Mouse (Mus musculus) lung, embryonic 15.5 days (tissue): ENCODE measurements at regions not wholly inside any gene's neighbourhood (a gene's known extent, or its start where the extent isn't known, plus 50 kb on each side); places are given as distances from the start of the nearest gene placed in this dataset.

Source experiments
- ATAC-seq: fragments of 200-750 bp; cut with Nextera tagmentation; 2 replicates; pipeline ENCODE4 v1.8.0; 2017; ENCODE audit warnings: moderate number of reproducible peaks, borderline replicate concordance; ENCODE audit not compliant: low FRiP score, low TSS enrichment; ENCODE audit errors: extremely low read depth
- H3K27ac ChIP-seq: fragments of 300-500 bp; sonication (generic); 2 replicates; pipeline ENCODE4 v1.5.1; 2015; ENCODE audit warnings: moderate library complexity, mild to moderate bottlenecking, inconsistent platforms
- H3K27me3 ChIP-seq: fragments of 300-500 bp; sonication (generic); 2 replicates; pipeline ENCODE4 v1.6.1; 2015; ENCODE audit warnings: inconsistent platforms
- H3K36me3 ChIP-seq: fragments of 300-500 bp; sonication (generic); 2 replicates; pipeline ENCODE4 v1.6.1; 2015; ENCODE audit warnings: inconsistent platforms
- H3K4me1 ChIP-seq: fragments of 300-500 bp; sonication (generic); 2 replicates; pipeline ENCODE4 v1.6.1; 2015; ENCODE audit warnings: inconsistent platforms
- H3K4me2 ChIP-seq: fragments of 300-500 bp; sonication (generic); 2 replicates; pipeline ENCODE4 v1.6.1; 2015; ENCODE audit warnings: inconsistent platforms, mild to moderate bottlenecking, moderate library complexity
- H3K4me3 ChIP-seq: fragments of 300-500 bp; sonication (generic); 2 replicates; pipeline ENCODE4 v1.5.1; 2015; ENCODE audit warnings: mild to moderate bottlenecking, inconsistent platforms
- H3K9ac ChIP-seq: fragments of 300-500 bp; sonication (generic); 2 replicates; pipeline ENCODE4 v1.6.1; 2015; ENCODE audit warnings: inconsistent platforms
- H3K9me3 ChIP-seq: fragments of 300-500 bp; sonication (generic); 2 replicates; pipeline ENCODE4 v1.6.1; 2016; ENCODE audit warnings: inconsistent platforms
- WGBS: fragments of 180-500 bp; shearing (Covaris S2); methylation state at CpG from one replicate; pipeline ENCODE4 v1.1.7; 2015; 5-methylcytosine and 5-hydroxymethylcytosine counted together

GRCm38 (mm10) chr12:39317229-39317628, 538.0 kb downstream of the Etv1 start:
- H3K9me3 ChIP-seq, result no peaks in the 10 kb centered on the region
- H3K4me1 ChIP-seq, result no peaks in the 10 kb centered on the region
- no peaks in the 10 kb centered on the region for H3K27me3 ChIP-seq
- no peak overlapping the region for H3K4me3 ChIP-seq
- no peak overlapping the region for H3K27ac ChIP-seq
- H3K4me2 ChIP-seq, result no peak overlapping the region
- H3K9ac ChIP-seq, result no peak overlapping the region
- H3K36me3 ChIP-seq, result no peaks in the 10 kb centered on the region
- 71% methylated on average over 4 of the region's 4 CpGs for WGBS
- no peak for ATAC-seq

GRCm38 (mm10) chr12:39321453-39321852, 542.3 kb downstream of the Etv1 start:
- WGBS, result 78% methylated on average over 1 of the region's 1 CpGs

GRCm38 (mm10) chr12:39326157-39326556, 547.0 kb downstream of the Etv1 start:
- 79% methylated on average over 7 of the region's 7 CpGs for WGBS
- no peak overlapping the region for H3K9ac ChIP-seq
- no peaks in the 10 kb centered on the region for H3K9me3 ChIP-seq
- no peak overlapping the region for H3K4me3 ChIP-seq
- H3K4me1 ChIP-seq, result no peaks in the 10 kb centered on the region
- ATAC-seq, result no peak
- no peak overlapping the region for H3K27ac ChIP-seq
- no peaks in the 10 kb centered on the region for H3K27me3 ChIP-seq
- no peaks in the 10 kb centered on the region for H3K36me3 ChIP-seq
- H3K4me2 ChIP-seq, result no peak overlapping the region

More at GRCm38 (mm10) chr12:39321453-39321852, 542.3 kb downstream of the Etv1 start:
- Histone ChIP-seq H3K27ac (no peak overlapping the region), H3K9ac (no peak overlapping the region), H3K9me3 (no peaks in the 10 kb centered on the region), H3K4me3 (no peak overlapping the region), H3K27me3 (no peaks in the 10 kb centered on the region), H3K4me2 (no peak overlapping the region), H3K4me1 (no peaks in the 10 kb centered on the region), H3K36me3 (no peaks in the 10 kb centered on the region)
- no peak for ATAC-seq

- Histone ChIP-seq H3K27me3 (no peaks in the 10 kb centered on the region), H3K4me1 (no peaks in the 10 kb centered on the region), H3K9ac (no peak overlapping the region), H3K9me3 (no peaks in the 10 kb centered on the region), H3K27ac (no peak overlapping the region), H3K36me3 (no peaks in the 10 kb centered on the region), H3K4me2 (no peak overlapping the region), H3K4me3 (no peak overlapping the region)
- no peak for ATAC-seq
- WGBS, result 68% methylated on average over 4 of the region's 4 CpGs
Measured at GRCm38 (mm10) chr12:39326668-39327299, 547.6 kb downstream of the Etv1 start.

GRCm38 (mm10) chr12:39328377-39328776, 549.2 kb downstream of the Etv1 start:
- Histone ChIP-seq H3K9me3 (no peaks in the 10 kb centered on the region), H3K4me3 (no peak overlapping the region), H3K4me2 (no peak overlapping the region), H3K27me3 (no peaks in the 10 kb centered on the region), H3K4me1 (no peaks in the 10 kb centered on the region), H3K9ac (no peak overlapping the region), H3K36me3 (no peaks in the 10 kb centered on the region), H3K27ac (no peak overlapping the region)
- no peak for ATAC-seq

GRCm38 (mm10) chr12:39339101-39339538, 559.9 kb downstream of the Etv1 start:
- 70% methylated on average over 5 of the region's 5 CpGs for WGBS
- ATAC-seq, result no peak

GRCm38 (mm10) chr12:39341751-39342271, 562.6 kb downstream of the Etv1 start:
- no peak overlapping the region for H3K27ac ChIP-seq
- H3K4me3 ChIP-seq, result no peak overlapping the region
- H3K4me2 ChIP-seq, result no peak overlapping the region
- 92% methylated on average over 5 of the region's 5 CpGs for WGBS
- H3K4me1 ChIP-seq, result no peaks in the 10 kb centered on the region
- no peaks in the 10 kb centered on the region for H3K27me3 ChIP-seq
- ATAC-seq, result no peak
- no peaks in the 10 kb centered on the region for H3K9me3 ChIP-seq
- H3K9ac ChIP-seq, result no peak overlapping the region
- no peaks in the 10 kb centered on the region for H3K36me3 ChIP-seq

More at GRCm38 (mm10) chr12:39339101-39339538, 559.9 kb downstream of the Etv1 start:
- no peak overlapping the region for H3K9ac ChIP-seq
- H3K27ac ChIP-seq, result no peak overlapping the region
- H3K4me3 ChIP-seq, result no peak overlapping the region
- no peaks in the 10 kb centered on the region for H3K36me3 ChIP-seq
- no peaks in the 10 kb centered on the region for H3K27me3 ChIP-seq
- H3K9me3 ChIP-seq, result no peaks in the 10 kb centered on the region
- H3K4me2 ChIP-seq, result no peak overlapping the region
- no peaks in the 10 kb centered on the region for H3K4me1 ChIP-seq

- Histone ChIP-seq H3K4me2 (no peak overlapping the region), H3K4me1 (no peaks in the 10 kb centered on the region), H3K9me3 (no peaks in the 10 kb centered on the region), H3K9ac (no peak overlapping the region), H3K4me3 (no peak overlapping the region), H3K36me3 (no peaks in the 10 kb centered on the region), H3K27ac (no peak overlapping the region), H3K27me3 (no peaks in the 10 kb centered on the region)
- 93% methylated on average over 9 of the region's 9 CpGs for WGBS
- ATAC-seq, result no peak
Measured at GRCm38 (mm10) chr12:39342327-39342726, 563.1 kb downstream of the Etv1 start.

GRCm38 (mm10) chr12:39371480-39372245, 592.5 kb downstream of the Etv1 start:
- Histone ChIP-seq H3K9ac (no peak overlapping the region), H3K36me3 (no peaks in the 10 kb centered on the region), H3K27me3 (no peaks in the 10 kb centered on the region), H3K9me3 (no peaks in the 10 kb centered on the region), H3K4me1 (no peaks in the 10 kb centered on the region), H3K4me3 (no peak overlapping the region), H3K27ac (no peak overlapping the region), H3K4me2 (no peak overlapping the region)
- no peak for ATAC-seq

- 83% methylated on average over 1 of the region's 1 CpGs for WGBS
- Histone ChIP-seq H3K27me3 (no peaks in the 10 kb centered on the region), H3K9me3 (no peaks in the 10 kb centered on the region), H3K27ac (no peak overlapping the region), H3K9ac (no peak overlapping the region), H3K36me3 (no peaks in the 10 kb centered on the region), H3K4me3 (no peak overlapping the region), H3K4me2 (no peak overlapping the region), H3K4me1 (no peaks in the 10 kb centered on the region)
- ATAC-seq, result no peak
Measured at GRCm38 (mm10) chr12:39373721-39374120, 594.5 kb downstream of the Etv1 start.
